Mouse (Mus musculus) CH12.LX (cell line): Measurements from ENCODE around the gene Fads3.

Experiments used
- JUND ChIP-seq: conservative IDR thresholded peaks from 2 replicates; pipeline ENCODE4 v1.6.1; 2011; ENCODE audit warnings: low read depth, low read length, improper control_type of control experiment
- POLR2A ChIP-seq: IDR thresholded peaks from 2 replicates; pipeline ENCODE4 v1.6.1; 2011; ENCODE audit warnings: low read depth, mild to moderate bottlenecking, improper control_type of control experiment, low read length
- RCOR1 ChIP-seq: conservative IDR thresholded peaks from 2 replicates; pipeline ENCODE4 v1.6.1; 2012; ENCODE audit warnings: low read depth, mild to moderate bottlenecking, inconsistent platforms, low read length, improper control_type of control experiment
- TCF12 ChIP-seq: IDR thresholded peaks from 2 replicates; pipeline ENCODE4 v1.6.1; 2014; ENCODE audit warnings: low read depth, mild to moderate bottlenecking, inconsistent platforms, low read length, improper control_type of control experiment
- ZMIZ1 ChIP-seq: IDR thresholded peaks from 2 replicates; pipeline ENCODE4 v1.6.1; 2012; ENCODE audit warnings: low read depth, mild to moderate bottlenecking, inconsistent platforms, low read length, improper control_type of control experiment

DNA sequence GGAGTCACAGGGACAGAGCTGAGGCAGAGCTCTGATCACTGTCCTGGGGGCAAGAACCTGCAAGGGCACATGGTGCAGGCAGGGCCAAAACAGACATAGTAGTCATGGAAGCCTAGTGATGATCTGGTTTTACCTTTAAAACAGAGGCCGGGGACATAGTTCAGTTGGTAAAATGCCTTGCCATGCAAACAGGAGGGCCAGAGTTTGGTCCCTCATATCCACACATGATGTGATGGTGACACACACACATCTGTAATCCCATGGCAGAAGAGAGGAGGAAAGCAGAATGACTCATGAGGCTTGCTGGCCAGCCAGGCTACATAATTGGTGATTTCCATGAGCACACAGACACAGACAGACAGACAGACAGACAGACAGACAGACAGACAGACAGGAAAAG, 66.8 kb downstream of the Fads3 start:
- TF ChIP-seq TCF12 (no peak), ZMIZ1 (no peak), RCOR1 (no peak), POLR2A (no peak), JUND (no peak)
